Mouse (Mus musculus) embryo, embryonic 10.5 days (tissue): Measurements from ENCODE around the gene Dot1l.

ENCODE experiments used
- DNase-seq: peaks from one replicate; pipeline ENCODE4 v3.0.0-alpha.2; 2015; ENCODE audit warnings: low spot score

Gene Dot1l

GRCm38 (mm10) chr10:80754594-80755290, at the start of gene Dot1l:
Dot1l (plus strand) TSS chr10:80755206.
- DNase-seq, result peak; percentile 98

GRCm38 (mm10) chr10:80705479-80705878, 49.5 kb upstream of the Dot1l start:
- DNase-seq, result no peak

- no peak for DNase-seq
Observed at GRCm38 (mm10) chr10:80710834-80711233, 44.2 kb upstream of the Dot1l start.

GRCm38 (mm10) chr10:80717281-80717680, 37.7 kb upstream of the Dot1l start:
- DNase-seq, result no peak

GRCm38 (mm10) chr10:80727369-80728127, 27.5 kb upstream of the Dot1l start:
- no peak for DNase-seq

GRCm38 (mm10) chr10:80732611-80733101, 22.4 kb upstream of the Dot1l start:
- no peak for DNase-seq

- DNase-seq, result no peak
Observed at GRCm38 (mm10) chr10:80736731-80737130, 18.3 kb upstream of the Dot1l start.

GRCm38 (mm10) chr10:80738657-80739056, 16.3 kb upstream of the Dot1l start:
- no peak for DNase-seq

- no peak for DNase-seq
Observed at GRCm38 (mm10) chr10:80741146-80741545, 13.9 kb upstream of the Dot1l start.

GRCm38 (mm10) chr10:80741634-80742179, 13.3 kb upstream of the Dot1l start:
- peak; percentile 10 for DNase-seq

- DNase-seq, result peak; percentile 100
Observed at GRCm38 (mm10) chr10:80742180-80742978, 12.6 kb upstream of the Dot1l start, which contains the start of gene Ap3d1. Ap3d1 (minus strand) TSS chr10:80742264.

GRCm38 (mm10) chr10:80744262-80744661, 10.7 kb upstream of the Dot1l start:
- DNase-seq, result peak; percentile 45

- peak; percentile 77 for DNase-seq
Observed at GRCm38 (mm10) chr10:80747410-80747809, 7.6 kb upstream of the Dot1l start.

GRCm38 (mm10) chr10:80748609-80749008, 6.4 kb upstream of the Dot1l start:
- peak; percentile 89 for DNase-seq

GRCm38 (mm10) chr10:80751188-80751832, 3.7 kb upstream of the Dot1l start:
- DNase-seq, result peak; percentile 50

GRCm38 (mm10) chr10:80752079-80752625, 2.9 kb upstream of the Dot1l start:
- DNase-seq, result peak; percentile 90

- no peak for DNase-seq
Observed at GRCm38 (mm10) chr10:80755291-80756015, 447 bp downstream of the Dot1l start.

GRCm38 (mm10) chr10:80756099-80756498, 1.1 kb downstream of the Dot1l start:
- DNase-seq, result no peak

- DNase-seq, result no peak
Observed at GRCm38 (mm10) chr10:80756509-80756908, 1.5 kb downstream of the Dot1l start.

- DNase-seq, result no peak
Observed at GRCm38 (mm10) chr10:80756967-80757366, 2.0 kb downstream of the Dot1l start.
